Mouse (Mus musculus) effector memory CD4-positive, alpha-beta T cell, adult 5 months (primary cell): ENCODE data around the gene Pabpn1. TPM values are rescaled to one million over a fixed set of nuclear protein-coding genes. Genes with fewer than 3 reads are reported as not detected.

Source experiments
- polyA plus RNA-seq: library from polyadenylated mRNA; unstranded; fragments of 100-300 nt; shearing (Covaris generic); gene quantifications from one replicate; pipeline ENCODE4 v1.2.1, GENCODE M21; 2017

The Pabpn1 gene
- 198 TPM for polyA plus RNA-seq

GRCm38 (mm10) chr14:54892200-54892599 lies at the start of gene Pabpn1:
Pabpn1 (plus strand) TSS chr14:54892500.

GRCm38 (mm10) chr14:54870861-54871260 lies 21.4 kb upstream of the Pabpn1 start, which contains the start of gene Homez:
Homez (minus strand) TSS chr14:54870961.

GRCm38 (mm10) chr14:54877048-54877715 lies 15.1 kb upstream of the Pabpn1 start, which contains the start of gene Ppp1r3e:
Ppp1r3e (minus strand) TSS chr14:54877550.

GRCm38 (mm10) chr14:54883154-54884021 lies 8.9 kb upstream of the Pabpn1 start, which contains the start of the genes Bcl2l2 and Gm20521:
Bcl2l2 (plus strand) TSS chr14:54883377.
Gm20521 (plus strand) TSS chr14:54883441.

DNA sequence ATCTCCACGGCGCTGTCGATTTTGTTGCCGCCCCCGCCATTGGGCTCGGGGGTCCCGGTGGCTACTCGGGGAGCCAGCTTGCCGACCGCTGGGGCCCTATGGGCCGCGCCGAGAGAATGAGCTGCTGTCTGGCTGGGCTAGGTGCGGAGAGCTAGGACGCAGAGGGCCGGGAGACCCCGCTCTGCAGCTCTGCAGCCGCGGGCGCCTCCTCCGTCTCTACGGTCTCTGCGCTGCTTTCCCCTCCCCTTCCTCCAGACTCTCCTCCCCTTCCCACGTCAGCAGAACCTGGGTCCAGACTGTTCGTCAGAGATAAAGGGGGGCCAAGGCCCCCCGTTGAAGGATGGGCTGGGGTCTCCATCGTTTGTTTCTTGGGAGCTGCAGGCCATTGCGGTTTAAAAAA lies 20.6 kb downstream of the Pabpn1 start, which contains the start of gene Slc22a17:
TSS of gene Slc22a17 (minus strand) at position 247 of the 400 bp plus-strand sequence.

DNA sequence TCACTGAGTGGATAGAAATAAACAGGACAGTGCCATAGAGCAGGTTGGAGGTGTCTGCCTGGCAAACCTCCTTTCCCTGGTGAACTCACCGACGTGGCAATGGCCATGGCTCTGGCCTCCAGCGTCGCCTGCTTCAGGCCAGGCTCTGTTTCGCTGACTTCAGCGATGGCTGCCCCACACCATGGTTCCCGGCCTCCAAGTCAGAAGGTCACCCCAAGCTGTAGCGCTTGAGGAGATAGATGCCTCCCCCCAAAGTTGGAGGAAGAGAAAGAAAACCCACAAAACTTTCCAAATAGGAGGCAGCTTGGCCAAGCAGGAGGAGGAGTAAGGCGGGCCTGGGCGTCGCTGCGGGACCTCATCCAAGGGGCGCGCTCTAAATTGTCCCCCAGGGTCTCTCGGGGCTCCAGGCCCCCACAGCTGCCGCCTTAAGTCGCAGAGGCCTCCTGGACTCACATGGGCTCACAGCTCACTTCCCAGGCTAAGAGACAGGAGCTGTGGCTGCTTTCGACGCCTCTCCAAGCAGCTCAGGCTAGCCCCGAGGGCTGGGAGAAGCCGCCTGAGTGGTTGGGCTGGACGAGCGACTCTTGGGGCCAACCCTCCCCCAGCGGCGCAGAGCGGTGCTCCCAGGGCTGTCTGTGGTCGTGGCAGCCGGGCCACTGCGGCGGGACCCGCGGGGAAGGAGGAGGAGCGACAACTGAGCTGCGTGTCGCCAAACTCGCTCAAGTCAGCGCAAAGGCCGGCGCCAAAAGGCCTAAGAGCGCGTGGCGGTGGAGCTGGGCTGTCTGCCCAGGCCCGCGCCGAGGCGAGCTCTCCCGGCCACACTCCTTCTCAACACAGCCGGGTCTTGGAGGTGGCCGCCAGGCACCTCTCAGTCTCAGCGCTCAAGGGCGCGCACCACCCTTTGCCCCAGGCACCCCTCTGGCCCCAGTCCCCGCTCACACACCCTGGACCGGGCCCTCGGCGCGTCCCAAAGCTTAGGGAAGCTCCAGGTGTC lies 33.3 kb downstream of the Pabpn1 start, which contains the start of gene Efs:
TSS of gene Efs (minus strand) at position 778 of the 994 bp plus-strand sequence.

DNA sequence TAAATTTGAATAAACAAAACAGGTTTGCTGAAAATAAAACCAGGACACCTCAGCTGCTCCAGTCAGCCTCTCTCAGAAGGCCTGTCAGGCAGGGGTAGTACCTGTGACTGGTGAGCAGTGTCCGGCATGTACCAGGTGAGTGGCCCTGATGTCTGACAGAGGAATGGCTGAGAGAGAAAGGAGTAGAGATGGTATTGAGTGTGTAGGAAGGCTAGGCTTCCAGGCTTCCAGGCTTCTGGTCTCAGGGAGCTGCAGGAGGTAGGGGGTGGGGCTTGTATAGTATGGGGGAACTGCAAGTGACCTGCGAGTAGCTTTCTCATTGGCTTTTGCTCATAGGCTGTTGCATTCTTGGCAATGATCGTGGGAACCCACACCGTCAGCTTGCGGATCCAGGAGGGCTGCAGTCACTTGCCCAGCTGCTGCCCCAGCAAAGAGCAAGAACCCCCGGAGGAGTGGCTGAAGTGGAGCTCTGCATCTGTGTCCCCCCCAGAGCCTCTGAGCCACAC lies 40.4 kb downstream of the Pabpn1 start, which contains the start of gene Il25:
TSS of gene Il25 (plus strand) at position 51 of the 506 bp plus-strand sequence.

GRCm38 (mm10) chr14:54935904-54936830 lies 43.9 kb downstream of the Pabpn1 start, which contains the start of gene Cmtm5:
Cmtm5 (plus strand) TSS chr14:54936261.

Other genes starting within 250 kb of the Pabpn1 start
- 53.0 TPM for gene 1700123O20Rik, start 206.3 kb upstream of the Pabpn1 start, polyA plus RNA-seq
- 106 TPM for gene Acin1, start 205.6 kb upstream of the Pabpn1 start, polyA plus RNA-seq
- gene Gm29776, start 193.7 kb upstream of the Pabpn1 start, polyA plus RNA-seq: 0.16 TPM
- gene Cebpe, start 180.3 kb upstream of the Pabpn1 start, polyA plus RNA-seq: not detected
- gene Slc7a8, start 110.6 kb upstream of the Pabpn1 start, polyA plus RNA-seq: not detected
- gene Rnf212b, start 78.4 kb upstream of the Pabpn1 start, polyA plus RNA-seq: not detected
- gene Homez, start 21.5 kb upstream of the Pabpn1 start, polyA plus RNA-seq: 7.2 TPM
- gene Ppp1r3e, start 14.9 kb upstream of the Pabpn1 start, polyA plus RNA-seq: 2.8 TPM
- 0.16 TPM for gene Bcl2l2, start 9.1 kb upstream of the Pabpn1 start, polyA plus RNA-seq
- not detected for gene Gm20521, start 9.1 kb upstream of the Pabpn1 start, polyA plus RNA-seq
- gene Slc22a17, start 20.6 kb downstream of the Pabpn1 start, polyA plus RNA-seq: 1.7 TPM
- not detected for gene Efs, start 33.6 kb downstream of the Pabpn1 start, polyA plus RNA-seq
- not detected for gene Il25, start 40.2 kb downstream of the Pabpn1 start, polyA plus RNA-seq
- gene Cmtm5, start 43.8 kb downstream of the Pabpn1 start, polyA plus RNA-seq: not detected
- gene Myh6, start 74.4 kb downstream of the Pabpn1 start, polyA plus RNA-seq: not detected
- gene Gm17428, start 84.4 kb downstream of the Pabpn1 start, polyA plus RNA-seq: not detected
- gene Myh7, start 102.1 kb downstream of the Pabpn1 start, polyA plus RNA-seq: not detected
- 107 TPM for gene Ngdn, start 123.0 kb downstream of the Pabpn1 start, polyA plus RNA-seq
- 13.4 TPM for gene Zfhx2, start 199.8 kb downstream of the Pabpn1 start, polyA plus RNA-seq
- gene Thtpa, start 202.3 kb downstream of the Pabpn1 start, polyA plus RNA-seq: 10.8 TPM
- 145 TPM for gene Ap1g2, start 214.1 kb downstream of the Pabpn1 start, polyA plus RNA-seq
- gene Jph4, start 224.4 kb downstream of the Pabpn1 start, polyA plus RNA-seq: not detected